Mouse (Mus musculus) olfactory bulb, adult 2 months (tissue): ENCODE data around the gene Hivep3. TPM values are rescaled to one million over a fixed set of nuclear protein-coding genes. Genes with fewer than 3 reads are reported as not detected.

ENCODE experiments used
- H3K27ac ChIP-seq: fragments of 200-500 bp; 2 replicates; pipeline ENCODE4 v1.5.1; 2012; ENCODE audit warnings: low read depth, low read length; ENCODE audit not compliant: insufficient read depth
- H3K4me1 ChIP-seq: fragments of 200-500 bp; 2 replicates; pipeline ENCODE4 v1.6.1; 2012; ENCODE audit warnings: low read length; ENCODE audit not compliant: control insufficient read depth, insufficient read depth
- H3K4me3 ChIP-seq: fragments of 200-500 bp; 2 replicates; pipeline ENCODE4 v1.5.1; 2012; ENCODE audit warnings: mild to moderate bottlenecking, low read depth, low read length, moderate library complexity; ENCODE audit not compliant: insufficient read depth
- CTCF ChIP-seq: fragments of 200-500 bp; IDR thresholded peaks from 2 replicates; pipeline ENCODE4 v1.5.1; 2012; ENCODE audit warnings: low read depth, mild to moderate bottlenecking, low read length, moderate library complexity; ENCODE audit not compliant: insufficient read depth
- POLR2A ChIP-seq: fragments of 200-500 bp; IDR thresholded peaks from 2 replicates; pipeline ENCODE4 v1.6.1; 2012; ENCODE audit warnings: mild to moderate bottlenecking, low read depth, low read length, moderate library complexity; ENCODE audit not compliant: insufficient read depth
- WGBS: fragments of 180-500 bp; shearing (Covaris S2); methylation state at CpG from one replicate; pipeline ENCODE4 v1.1.7; 2018; 5-methylcytosine and 5-hydroxymethylcytosine counted together
- polyA plus RNA-seq: library from polyadenylated mRNA; stranded (reverse); fragments of >200 nt; gene quantifications from 2 replicates; pipeline ENCODE4 v1.2.4, GENCODE M21; 2012; ENCODE audit warnings: low replicate concordance; ENCODE audit not compliant: missing spikeins, insufficient read depth, insufficient read length

Gene Hivep3
- polyA plus RNA-seq, 1 experiment, result 55.7 TPM

DNA sequence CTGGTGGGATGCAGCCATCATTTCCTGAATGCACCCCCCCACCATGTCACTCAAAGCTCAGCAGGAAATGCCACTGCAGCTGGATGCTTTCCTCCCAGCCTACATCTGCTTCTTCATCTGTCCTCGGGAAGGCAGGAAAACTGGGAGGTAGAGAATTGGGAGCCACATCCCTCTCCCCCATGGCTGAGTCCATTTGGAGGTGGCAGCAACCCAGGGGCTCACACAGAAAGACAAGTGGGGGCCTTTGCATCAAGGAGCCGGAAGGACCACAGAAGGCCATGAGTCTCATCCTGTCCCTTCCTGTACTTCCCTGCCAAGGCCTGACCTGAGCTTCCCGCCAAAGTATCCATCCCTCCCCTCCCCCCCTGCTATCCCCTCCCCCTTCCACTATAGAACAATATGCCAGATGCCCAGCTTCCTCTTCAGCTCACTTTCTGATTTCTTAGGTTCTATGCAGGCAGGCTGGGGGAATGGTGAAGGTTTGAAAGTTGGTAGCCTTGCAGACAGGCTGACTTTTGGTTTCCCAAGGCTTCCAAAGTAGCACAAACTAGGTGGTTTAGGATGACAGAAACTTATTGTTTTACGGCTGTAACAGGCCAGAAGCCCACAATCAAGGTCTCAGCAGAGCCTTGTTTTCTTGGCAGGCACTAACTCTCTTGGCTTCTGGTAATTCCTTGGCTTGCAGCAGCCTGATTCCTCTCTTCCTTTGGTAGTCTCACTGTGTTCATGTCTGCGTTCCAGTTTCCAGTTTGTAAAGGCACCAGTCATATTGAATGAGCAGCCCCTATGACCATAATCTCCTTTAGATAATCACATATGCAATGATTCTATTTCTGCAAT is 46.2 kb downstream of the Hivep3 start:
- peaks cover 11% of the 10 kb centered on the region for H3K4me1 ChIP-seq
- H3K27ac ChIP-seq, result peak overlapping the region; percentile 67; the same call in 1 of the 2 replicates
- TF ChIP-seq CTCF, result no peak
- no peak for TF ChIP-seq POLR2A
- H3K4me3 ChIP-seq, result no peak overlapping the region
- 56% methylated on average over 5 of the region's 5 CpGs for WGBS

DNA sequence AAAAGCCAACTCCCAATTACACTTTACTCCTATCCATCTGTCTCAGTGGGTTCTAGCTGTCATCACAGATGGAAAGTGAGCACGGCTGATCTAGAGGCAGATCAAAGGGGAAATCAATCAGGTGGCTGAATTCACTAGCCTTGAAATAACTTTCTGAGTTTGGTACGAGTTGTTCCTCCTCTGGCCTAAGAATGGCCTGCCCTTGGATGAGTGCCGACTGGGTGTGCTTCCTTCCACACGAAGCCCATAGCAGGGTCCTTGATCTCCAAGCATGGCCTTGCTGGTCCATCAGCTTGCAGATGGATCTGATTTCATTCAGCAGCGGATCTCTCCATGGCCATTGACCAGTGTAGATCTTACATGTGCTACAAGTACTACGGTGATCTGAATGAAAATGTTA is 47.3 kb downstream of the Hivep3 start:
- Histone ChIP-seq H3K27ac (peak overlapping the region; percentile 40; the same call in 1 of the 2 replicates), H3K4me3 (no peak overlapping the region), H3K4me1 (peaks cover 12% of the 10 kb centered on the region)
- WGBS, result 87% methylated on average over 6 of the region's 6 CpGs
- TF ChIP-seq POLR2A (no peak), CTCF (no peak)

DNA sequence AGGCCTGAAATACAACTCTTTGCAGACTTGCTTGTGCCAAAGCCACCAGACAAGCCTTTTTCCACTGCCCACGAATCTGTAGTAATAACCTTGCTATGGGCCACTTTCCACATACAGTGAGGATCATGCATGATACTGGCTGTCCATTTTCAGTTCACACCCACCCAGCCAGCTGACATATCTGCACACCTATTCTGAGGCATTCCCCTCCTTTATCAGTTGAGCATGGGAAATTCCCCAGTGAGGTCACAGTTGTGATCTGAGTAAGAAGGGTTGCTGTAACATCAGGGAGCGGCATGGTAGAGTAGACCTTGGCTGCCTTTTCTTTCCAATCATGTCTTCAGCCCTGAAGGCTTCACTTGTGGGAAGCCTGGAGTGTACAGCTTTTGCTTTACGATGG is 51.4 kb downstream of the Hivep3 start:
- H3K4me1 ChIP-seq, result peaks cover 10% of the 10 kb centered on the region
- TF ChIP-seq CTCF (no peak), POLR2A (no peak)
- 93% methylated on average over 3 of the region's 3 CpGs for WGBS
- no peak overlapping the region for H3K4me3 ChIP-seq
- no peak overlapping the region for H3K27ac ChIP-seq

DNA sequence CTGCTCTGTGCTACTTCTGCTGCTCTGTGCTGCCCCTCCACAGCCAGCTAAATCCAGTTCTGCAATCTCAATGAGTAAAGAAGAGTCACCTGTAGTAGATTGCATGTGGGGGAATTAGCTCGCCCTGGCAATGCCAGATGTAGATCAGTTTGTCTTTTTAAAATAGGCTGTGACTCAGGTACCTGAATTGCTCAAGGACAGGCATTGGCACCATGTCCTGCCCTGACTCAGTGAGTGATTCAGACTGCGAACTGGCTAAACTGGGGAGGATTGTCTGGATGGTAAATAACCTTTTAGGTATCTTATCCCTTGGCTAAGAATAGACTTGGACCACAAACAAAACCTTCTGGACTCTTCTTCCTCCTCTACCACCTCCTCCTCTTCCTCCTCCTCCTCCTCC is 52.7 kb downstream of the Hivep3 start:
- Histone ChIP-seq H3K4me1 (peaks cover 11% of the 10 kb centered on the region), H3K27ac (no peak overlapping the region; the same call in none of the 2 replicates), H3K4me3 (no peak overlapping the region)
- 73% methylated on average over 2 of the region's 2 CpGs for WGBS
- no peak for TF ChIP-seq CTCF
- no peak for TF ChIP-seq POLR2A

DNA sequence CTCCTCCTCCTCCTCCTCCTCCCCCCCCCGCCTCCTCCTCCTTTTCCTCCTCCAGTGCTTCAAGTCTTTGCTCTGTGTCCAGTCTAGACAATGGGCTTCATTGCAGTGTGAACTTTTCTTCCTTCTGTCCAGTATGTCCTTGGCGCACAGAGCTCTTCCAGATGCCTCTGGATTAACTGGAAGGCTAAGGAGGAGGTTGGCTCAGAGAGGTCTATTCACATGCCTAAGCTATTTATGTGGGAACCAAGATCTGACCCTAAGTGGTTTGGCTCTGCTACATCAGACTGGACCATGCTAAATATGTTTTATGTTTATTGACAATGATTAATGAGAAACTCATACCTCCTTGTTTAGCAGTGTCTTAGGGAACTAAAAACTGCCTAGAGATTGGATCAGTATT is 53.1 kb downstream of the Hivep3 start:
- 78% methylated on average over 1 of the region's 2 CpGs for WGBS
- H3K4me3 ChIP-seq, result no peak overlapping the region
- no peak overlapping the region for H3K27ac ChIP-seq
- TF ChIP-seq POLR2A, result no peak
- peaks cover 11% of the 10 kb centered on the region for H3K4me1 ChIP-seq

- Histone ChIP-seq H3K4me3 (no peak overlapping the region), H3K27ac (peak overlapping the region; percentile 34; the same call in 1 of the 2 replicates), H3K4me1 (peaks cover 11% of the 10 kb centered on the region)
- 96% methylated on average over 6 of the region's 6 CpGs for WGBS
- TF ChIP-seq POLR2A (no peak), CTCF (no peak)
These were observed 55.2 kb downstream of the Hivep3 start for GRCm38 (mm10) chr4:119788746-119789145.

- TF ChIP-seq POLR2A (no peak), CTCF (no peak)
- peaks cover 11% of the 10 kb centered on the region for H3K4me1 ChIP-seq
- 48% methylated on average over 9 of the region's 9 CpGs for WGBS
- H3K27ac ChIP-seq, result peak overlapping the region; percentile 75
- no peak overlapping the region for H3K4me3 ChIP-seq
These were observed 56.0 kb downstream of the Hivep3 start for GRCm38 (mm10) chr4:119789495-119790148.

GRCm38 (mm10) chr4:119798891-119799290 is 65.3 kb downstream of the Hivep3 start:
- Histone ChIP-seq H3K4me3 (no peak overlapping the region), H3K4me1 (no peaks in the 10 kb centered on the region), H3K27ac (no peak overlapping the region)
- TF ChIP-seq POLR2A (no peak), CTCF (no peak)
- WGBS, result 81% methylated on average over 3 of the region's 3 CpGs

DNA sequence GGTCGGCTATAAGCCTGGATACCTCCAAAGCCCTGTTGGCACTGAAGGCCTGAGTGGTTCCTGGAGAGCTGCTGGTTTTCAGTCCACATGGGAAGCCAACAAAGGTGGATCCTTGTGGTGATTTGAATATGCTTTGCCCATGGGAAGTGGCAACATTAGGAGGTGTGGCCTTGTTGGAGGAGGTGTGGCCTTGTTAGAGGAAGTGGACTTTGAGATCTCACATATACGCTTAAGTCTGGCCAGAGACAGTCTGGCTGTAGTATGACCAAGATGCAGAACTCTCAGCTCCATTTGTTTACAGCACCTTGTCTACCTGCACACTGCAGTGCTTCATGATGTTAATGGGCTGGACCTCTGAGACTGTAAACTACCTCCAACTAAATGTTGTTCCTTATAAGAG is 73.0 kb downstream of the Hivep3 start:
- H3K27ac ChIP-seq, result no peak overlapping the region
- peaks cover 2% of the 10 kb centered on the region; the same call in 1 of the 2 replicates for H3K4me1 ChIP-seq
- WGBS, result 95% methylated on average over 2 of the region's 2 CpGs
- no peak for TF ChIP-seq POLR2A
- TF ChIP-seq CTCF, result no peak
- no peak overlapping the region for H3K4me3 ChIP-seq
